Mouse (Mus musculus) CH12.LX (cell line): Measurements from ENCODE around the gene Cd163l1. TPM values are rescaled to one million over a fixed set of nuclear protein-coding genes. Genes with fewer than 3 reads are reported as not detected.
A peak's percentile ranks its signal among the peaks of the same experiment; 100 is the strongest.

Experiments used
- DNase-seq: peaks from one replicate; pipeline ENCODE4 v3.0.0-alpha.2; 2013; ENCODE audit errors: extremely low read depth
- H3K27ac ChIP-seq: 2 replicates; pipeline ENCODE4 v1.5.1; 2012; ENCODE audit warnings: low read depth, mild to moderate bottlenecking, control low read depth, moderate library complexity; ENCODE audit not compliant: insufficient read depth
- H3K27me3 ChIP-seq: replicated peaks from 2 replicates; pipeline ENCODE3; 2012; ENCODE audit warnings: inconsistent platforms
- H3K36me3 ChIP-seq, 2 experiments: replicated peaks in 1 of 2; 2 replicates each; pipeline versions ENCODE3 to v1.6.1; 2012; ENCODE audit warnings: inconsistent platforms in 1 of 2, low read length in 1 of 2, mild to moderate bottlenecking in 1 of 2, mixed read lengths in 1 of 2, moderate library complexity in 1 of 2; ENCODE audit not compliant: control insufficient read depth in 1 of 2, insufficient read depth in 1 of 2
- H3K4me1 ChIP-seq, 2 experiments: 2 replicates each; pipeline ENCODE4 v1.6.1; 2012; ENCODE audit warnings: inconsistent platforms in 1 of 2, moderate library complexity in 1 of 2; ENCODE audit not compliant: insufficient read depth in 2 of 2, control insufficient read depth in 1 of 2
- H3K4me2 ChIP-seq: 2 replicates; pipeline ENCODE4 v1.6.1; 2012; ENCODE audit warnings: low read depth, mild to moderate bottlenecking, control low read depth; ENCODE audit not compliant: poor library complexity, insufficient read depth, severe bottlenecking
- H3K4me3 ChIP-seq, 3 experiments: fragments of 150-350 bp in 1 of 3; sonication (generic) in 1 of 3; replicated peaks in 1 of 3; 2 replicates each; pipeline versions ENCODE3 to v1.5.1; 2011 to 2012; ENCODE audit warnings: low read depth in 2 of 3, low read length in 2 of 3, mild to moderate bottlenecking in 2 of 3, moderate library complexity in 2 of 3, control low read depth in 1 of 3, improper control_type of control experiment in 1 of 3, inconsistent platforms in 1 of 3, mixed read lengths in 1 of 3; ENCODE audit not compliant: poor library complexity in 1 of 3
- H3K79me2 ChIP-seq: replicated peaks from 2 replicates; pipeline ENCODE4 v1.6.1; 2012; ENCODE audit warnings: mild to moderate bottlenecking, moderate library complexity; ENCODE audit not compliant: control insufficient read depth, poor library complexity, insufficient read depth, severe bottlenecking; ENCODE audit errors: extremely low read depth
- H3K9ac ChIP-seq: 2 replicates; pipeline ENCODE4 v1.6.1; 2012; ENCODE audit warnings: low read depth, mild to moderate bottlenecking, control low read depth, moderate library complexity; ENCODE audit not compliant: insufficient read depth
- H3K9me3 ChIP-seq: replicated peaks from 2 replicates; pipeline ENCODE3; 2012; ENCODE audit warnings: low read length, inconsistent platforms, mixed read lengths
- RAD21 ChIP-seq: IDR thresholded peaks from 2 replicates; pipeline ENCODE4 v1.6.1; 2011; ENCODE audit warnings: low read depth, mild to moderate bottlenecking, low read length, improper control_type of control experiment, moderate library complexity
- RCOR1 ChIP-seq: conservative IDR thresholded peaks from 2 replicates; pipeline ENCODE4 v1.6.1; 2012; ENCODE audit warnings: low read depth, mild to moderate bottlenecking, inconsistent platforms, low read length, improper control_type of control experiment
- ZNF384 ChIP-seq: IDR thresholded peaks from 2 replicates; pipeline ENCODE4 v1.6.1; 2012; ENCODE audit warnings: low read depth, low read length, improper control_type of control experiment, inconsistent platforms
- dilution Hi-C: fragments of 300-500 bp; cut with MboI; formaldehyde crosslinking; loops from 2 replicates; pipeline ENCODE4 v1.14.3; 2020; ENCODE audit warnings: low sequenced_read_pairs; ENCODE audit not compliant: extremely low pct_unique_long_range_greater_than_20kb, extremely low pct_ligation_motif_present
- in situ Hi-C: fragments of 300-500 bp; cut with MboI; formaldehyde crosslinking; loops from 3 replicates; pipeline ENCODE4 v1.14.3; 2019; ENCODE audit warnings: low sequenced_read_pairs, low pct_ligation_motif_present, low pct_unique_long_range_greater_than_20kb, mixed read lengths
- polyA plus RNA-seq: library from polyadenylated mRNA; unstranded; fragments of >175 nt; gene quantifications from 2 replicates; pipeline ENCODE4 v1.2.1, GENCODE M21; 2012; ENCODE audit warnings: low read depth; ENCODE audit not compliant: insufficient read length
- total RNA-seq, 2 experiments: library from RNA; depleted of rRNA; stranded (reverse); fragments of 300-350 nt in 1 of 2; fragments of >200 nt in 1 of 2; gene quantifications; 2 replicates each; pipeline ENCODE4 v1.2.3; 2012 to 2014

The Cd163l1 gene
- total and polyA plus RNA-seq, 3 experiments: not detected

GRCm38 (mm10) chr7:140253780-140254299 is 35.8 kb downstream of the Cd163l1 start:
- Histone ChIP-seq H3K36me3 (no peaks in the 10 kb centered on the region), H3K9ac (no peak overlapping the region), H3K27me3 (peaks cover 62% of the 10 kb centered on the region), H3K9me3 (no peaks in the 10 kb centered on the region), H3K4me3 (no peak overlapping the region), H3K79me2 (no peaks in the 10 kb centered on the region), H3K4me1 (no peaks in the 10 kb centered on the region), H3K4me2 (0 out of 2 replicates have a peak overlapping the region, but pooled peaks have one; percentile 50), H3K27ac (no peak overlapping the region)
- dilution Hi-C loops: no loop called here
- in situ Hi-C loops: no loop called here
- TF ChIP-seq RCOR1 (no peak), ZNF384 (peak; percentile 96), RAD21 (no peak)
- DNase-seq: no peak

Other genes starting within 250 kb of the Cd163l1 start
Only the 20 nearest of the 23 such genes appear.
- 44.4 and 44.6 TPM in 2 replicates for gene Zfp511, start 181.9 kb upstream of the Cd163l1 start, total RNA-seq (2012; rRNA removed)
- gene Zfp511, start 181.9 kb upstream of the Cd163l1 start, total RNA-seq (2014; rRNA removed): 41.4 and 43.8 TPM in 2 replicates
- 50.1 and 52.2 TPM in 2 replicates for gene Zfp511, start 181.9 kb upstream of the Cd163l1 start, polyA plus RNA-seq
- 40.1 and 42.5 TPM in 2 replicates for gene Tubgcp2, start 181.6 kb upstream of the Cd163l1 start, total RNA-seq (2012; rRNA removed)
- gene Tubgcp2, start 181.6 kb upstream of the Cd163l1 start, total RNA-seq (2014; rRNA removed): 50.4 and 50.6 TPM in 2 replicates
- 39.5 and 46.7 TPM in 2 replicates for gene Tubgcp2, start 181.6 kb upstream of the Cd163l1 start, polyA plus RNA-seq
- gene Msx3, start 169.2 kb upstream of the Cd163l1 start, total RNA-seq (2012; rRNA removed): not detected in 2 replicates
- gene Msx3, start 169.2 kb upstream of the Cd163l1 start, total RNA-seq (2014; rRNA removed): not detected in 2 replicates
- gene Msx3, start 169.2 kb upstream of the Cd163l1 start, polyA plus RNA-seq: not detected in 2 replicates
- gene Caly, start 135.7 kb upstream of the Cd163l1 start, total RNA-seq (2012; rRNA removed): not detected in 2 replicates
- gene Caly, start 135.7 kb upstream of the Cd163l1 start, total RNA-seq (2014; rRNA removed): not detected in 2 replicates
- not detected in 2 replicates for gene Caly, start 135.7 kb upstream of the Cd163l1 start, polyA plus RNA-seq
- not detected in 2 replicates for gene Prap1, start 124.9 kb upstream of the Cd163l1 start, total RNA-seq (2012; rRNA removed)
- not detected in 2 replicates for gene Prap1, start 124.9 kb upstream of the Cd163l1 start, total RNA-seq (2014; rRNA removed)
- not detected in 2 replicates for gene Prap1, start 124.9 kb upstream of the Cd163l1 start, polyA plus RNA-seq
- 0.76 and 1.8 TPM in 2 replicates for gene Fuom, start 115.8 kb upstream of the Cd163l1 start, total RNA-seq (2012; rRNA removed)
- not detected in 2 replicates for gene Fuom, start 115.8 kb upstream of the Cd163l1 start, total RNA-seq (2014; rRNA removed)
- 0.64 and 0.86 TPM in 2 replicates for gene Fuom, start 115.8 kb upstream of the Cd163l1 start, polyA plus RNA-seq
- gene Paox, start 102.5 kb upstream of the Cd163l1 start, total RNA-seq (2012; rRNA removed): 40.0 and 42.3 TPM in 2 replicates
- 34.5 and 36.6 TPM in 2 replicates for gene Paox, start 102.5 kb upstream of the Cd163l1 start, total RNA-seq (2014; rRNA removed)
- gene Paox, start 102.5 kb upstream of the Cd163l1 start, polyA plus RNA-seq: 30.4 and 39.7 TPM in 2 replicates
- gene Echs1, start 101.8 kb upstream of the Cd163l1 start, total RNA-seq (2012; rRNA removed): 39.8 and 43.3 TPM in 2 replicates
- 72.0 and 74.4 TPM in 2 replicates for gene Echs1, start 101.8 kb upstream of the Cd163l1 start, total RNA-seq (2014; rRNA removed)
- 43.8 and 47.8 TPM in 2 replicates for gene Echs1, start 101.8 kb upstream of the Cd163l1 start, polyA plus RNA-seq
- gene Mtg1, start 80.7 kb upstream of the Cd163l1 start, total RNA-seq (2012; rRNA removed): 19.3 and 26.6 TPM in 2 replicates
- gene Mtg1, start 80.7 kb upstream of the Cd163l1 start, total RNA-seq (2014; rRNA removed): 20.7 and 29.4 TPM in 2 replicates
- 39.6 and 39.8 TPM in 2 replicates for gene Mtg1, start 80.7 kb upstream of the Cd163l1 start, polyA plus RNA-seq
- gene Sprn, start 63.4 kb upstream of the Cd163l1 start, total RNA-seq (2012; rRNA removed): not detected in 2 replicates
- not detected in 2 replicates for gene Sprn, start 63.4 kb upstream of the Cd163l1 start, total RNA-seq (2014; rRNA removed)
- not detected in 2 replicates for gene Sprn, start 63.4 kb upstream of the Cd163l1 start, polyA plus RNA-seq
- gene Olfr522, start 53.5 kb upstream of the Cd163l1 start, total RNA-seq (2012; rRNA removed): not detected in 2 replicates
- gene Olfr522, start 53.5 kb upstream of the Cd163l1 start, total RNA-seq (2014; rRNA removed): not detected in 2 replicates
- not detected in 2 replicates for gene Olfr522, start 53.5 kb upstream of the Cd163l1 start, polyA plus RNA-seq
- gene Olfr523, start 45.0 kb upstream of the Cd163l1 start, total RNA-seq (2012; rRNA removed): not detected in 2 replicates
- gene Olfr523, start 45.0 kb upstream of the Cd163l1 start, total RNA-seq (2014; rRNA removed): not detected in 2 replicates
- not detected in 2 replicates for gene Olfr523, start 45.0 kb upstream of the Cd163l1 start, polyA plus RNA-seq
- not detected in 2 replicates for gene Olfr524, start 12.3 kb upstream of the Cd163l1 start, total RNA-seq (2012; rRNA removed)
- not detected in 2 replicates for gene Olfr524, start 12.3 kb upstream of the Cd163l1 start, total RNA-seq (2014; rRNA removed)
- not detected in 2 replicates for gene Olfr524, start 12.3 kb upstream of the Cd163l1 start, polyA plus RNA-seq
- not detected in 2 replicates for gene 5830411N06Rik, start 29.0 kb downstream of the Cd163l1 start, total RNA-seq (2012; rRNA removed)
- gene 5830411N06Rik, start 29.0 kb downstream of the Cd163l1 start, total RNA-seq (2014; rRNA removed): not detected in 2 replicates
- gene 5830411N06Rik, start 29.0 kb downstream of the Cd163l1 start, polyA plus RNA-seq: not detected in 2 replicates
- not detected in 2 replicates for gene Olfr525, start 102.6 kb downstream of the Cd163l1 start, total RNA-seq (2012; rRNA removed)
- gene Olfr525, start 102.6 kb downstream of the Cd163l1 start, total RNA-seq (2014; rRNA removed): not detected in 2 replicates
- gene Olfr525, start 102.6 kb downstream of the Cd163l1 start, polyA plus RNA-seq: not detected in 2 replicates
- not detected in 2 replicates for gene Olfr527, start 115.8 kb downstream of the Cd163l1 start, total RNA-seq (2012; rRNA removed)
- gene Olfr527, start 115.8 kb downstream of the Cd163l1 start, total RNA-seq (2014; rRNA removed): not detected in 2 replicates
- not detected in 2 replicates for gene Olfr527, start 115.8 kb downstream of the Cd163l1 start, polyA plus RNA-seq
- gene Olfr60, start 143.4 kb downstream of the Cd163l1 start, total RNA-seq (2012; rRNA removed): not detected in 2 replicates
- not detected in 2 replicates for gene Olfr60, start 143.4 kb downstream of the Cd163l1 start, total RNA-seq (2014; rRNA removed)
- gene Olfr60, start 143.4 kb downstream of the Cd163l1 start, polyA plus RNA-seq: not detected in 2 replicates
- not detected in 2 replicates for gene Olfr530, start 158.1 kb downstream of the Cd163l1 start, total RNA-seq (2012; rRNA removed)
- gene Olfr530, start 158.1 kb downstream of the Cd163l1 start, total RNA-seq (2014; rRNA removed): not detected in 2 replicates
- not detected in 2 replicates for gene Olfr530, start 158.1 kb downstream of the Cd163l1 start, polyA plus RNA-seq
- gene Olfr531, start 184.7 kb downstream of the Cd163l1 start, total RNA-seq (2012; rRNA removed): not detected in 2 replicates
- not detected in 2 replicates for gene Olfr531, start 184.7 kb downstream of the Cd163l1 start, total RNA-seq (2014; rRNA removed)
- gene Olfr531, start 184.7 kb downstream of the Cd163l1 start, polyA plus RNA-seq: not detected in 2 replicates
- not detected in 2 replicates for gene Olfr532, start 203.4 kb downstream of the Cd163l1 start, total RNA-seq (2012; rRNA removed)
- not detected in 2 replicates for gene Olfr532, start 203.4 kb downstream of the Cd163l1 start, total RNA-seq (2014; rRNA removed)
- not detected in 2 replicates for gene Olfr532, start 203.4 kb downstream of the Cd163l1 start, polyA plus RNA-seq